Mouse (Mus musculus) MN1 (cell line): ENCODE results near the gene Rrp9.
A peak's percentile ranks its signal among the peaks of the same experiment; 100 is the strongest.

Experiments
- DNase-seq: peaks from one replicate; pipeline ENCODE4 v3.0.0-alpha.2; 2016; ENCODE audit warnings: low spot score

Rrp9 gene

GRCm38 (mm10) chr9:106475663-106476001, at the start of gene Rrp9:
Rrp9 (plus strand) TSS chr9:106475963.
- DNase-seq, result no peak

- DNase-seq, result no peak
These were observed 47.0 kb upstream of the Rrp9 start for GRCm38 (mm10) chr9:106428719-106429220.

GRCm38 (mm10) chr9:106429221-106430014, 46.3 kb upstream of the Rrp9 start, which contains the start of gene Rpl29:
Rpl29 (plus strand) TSS chr9:106429454.
- DNase-seq, result peak; percentile 94

- no peak for DNase-seq
These were observed 45.8 kb upstream of the Rrp9 start for GRCm38 (mm10) chr9:106430015-106430264.

- DNase-seq, result no peak
These were observed 42.4 kb upstream of the Rrp9 start for GRCm38 (mm10) chr9:106433389-106433788.

GRCm38 (mm10) chr9:106436566-106436965, 39.2 kb upstream of the Rrp9 start:
- DNase-seq, result no peak

- DNase-seq, result no peak
These were observed 33.1 kb upstream of the Rrp9 start for GRCm38 (mm10) chr9:106442680-106443079.

- DNase-seq, result no peak
These were observed 30.9 kb upstream of the Rrp9 start for GRCm38 (mm10) chr9:106444836-106445235.

GRCm38 (mm10) chr9:106447348-106447747, 28.4 kb upstream of the Rrp9 start, which contains the start of the genes Abhd14b and Abhd14a:
Abhd14b (plus strand) TSS chr9:106447459.
Abhd14a (minus strand) TSS chr9:106447678.
- DNase-seq, result peak; percentile 96

GRCm38 (mm10) chr9:106447951-106448350, 27.8 kb upstream of the Rrp9 start:
- DNase-seq, result no peak

- DNase-seq, result peak; percentile 77
These were observed 27.2 kb upstream of the Rrp9 start for GRCm38 (mm10) chr9:106448498-106449031.

- no peak for DNase-seq
These were observed 25.8 kb upstream of the Rrp9 start for GRCm38 (mm10) chr9:106449947-106450346.

GRCm38 (mm10) chr9:106450661-106451060, 25.1 kb upstream of the Rrp9 start:
- DNase-seq, result peak; percentile 49

- no peak for DNase-seq
These were observed 24.5 kb upstream of the Rrp9 start for GRCm38 (mm10) chr9:106451298-106451697.

- no peak for DNase-seq
These were observed 23.9 kb upstream of the Rrp9 start for GRCm38 (mm10) chr9:106451899-106452298.

- DNase-seq, result no peak
These were observed 23.4 kb upstream of the Rrp9 start for GRCm38 (mm10) chr9:106452351-106452750.

- peak; percentile 79 for DNase-seq
These were observed 22.9 kb upstream of the Rrp9 start for GRCm38 (mm10) chr9:106452821-106453220.

- peak; percentile 83 for DNase-seq
These were observed 22.3 kb upstream of the Rrp9 start, which contains the start of gene Pcbp4 for GRCm38 (mm10) chr9:106453271-106454070. Pcbp4 (plus strand) TSS chr9:106453291.

GRCm38 (mm10) chr9:106454071-106454761, 21.5 kb upstream of the Rrp9 start:
- peak; percentile 53 for DNase-seq

GRCm38 (mm10) chr9:106454888-106455681, 20.7 kb upstream of the Rrp9 start:
- DNase-seq, result no peak
